Mouse (Mus musculus): ENCODE measurements around the gene Dpm2. TPM values are rescaled to one million over a fixed set of nuclear protein-coding genes. Genes with fewer than 3 reads are reported as not detected.

The Dpm2 gene
- polyA plus RNA-seq (2012; rRNA removed): 172 and 187 TPM in 2 replicates

DNA sequence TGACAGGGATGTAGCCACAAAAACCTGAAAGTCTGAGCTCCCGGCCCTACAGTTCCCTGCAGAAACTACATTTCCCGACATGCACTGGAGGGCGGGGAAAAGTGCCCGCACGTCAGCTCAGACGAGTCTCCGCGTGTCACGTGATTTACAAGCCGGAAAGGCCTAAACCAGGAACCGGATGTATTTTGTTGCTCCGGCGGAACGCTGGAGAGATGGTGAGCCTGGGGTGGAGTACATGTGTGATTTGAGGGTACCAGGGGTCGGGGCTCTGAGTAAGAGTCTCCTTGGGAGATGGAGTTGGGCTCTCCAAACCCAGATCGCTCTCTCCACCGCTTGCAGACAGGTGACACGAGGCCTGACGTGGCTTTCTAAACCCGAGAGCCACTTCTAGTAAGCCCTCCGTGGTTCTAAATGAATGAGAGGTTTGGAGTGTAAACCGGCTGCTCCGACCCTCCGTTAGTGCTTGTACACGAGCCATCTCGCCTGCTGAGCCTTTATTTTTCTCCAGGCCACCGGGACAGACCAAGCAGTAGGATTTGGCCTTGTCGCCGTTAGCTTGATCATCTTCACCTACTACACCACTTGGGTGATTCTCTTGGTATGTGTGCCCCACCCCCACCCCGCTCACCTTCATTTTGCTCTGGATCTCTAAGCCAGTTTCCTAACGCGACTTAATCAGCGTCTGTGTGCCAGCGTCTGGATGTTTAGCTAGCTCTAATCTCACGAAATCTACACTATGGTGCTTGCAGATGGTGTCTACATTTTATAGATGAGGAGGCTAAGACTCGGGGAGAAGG lies at the start of gene Dpm2:
Gene Dpm2, plus strand, starts transcription at position 161 of the 797 bp plus-strand sequence.

GRCm38 (mm10) chr2:32534733-32535471 lies 35.8 kb upstream of the Dpm2 start, which contains the start of gene Fam102a:
Fam102a (plus strand) TSS chr2:32535332.

GRCm38 (mm10) chr2:32574497-32574896 lies 3.8 kb downstream of the Dpm2 start, which contains the start of gene Pip5kl1:
Pip5kl1 (plus strand) TSS chr2:32574797.

GRCm38 (mm10) chr2:32575586-32576160 lies 5.0 kb downstream of the Dpm2 start, which contains the start of gene 9430097D07Rik:
9430097D07Rik (minus strand) TSS chr2:32575684.

GRCm38 (mm10) chr2:32586871-32587351 lies 16.3 kb downstream of the Dpm2 start, which contains the start of gene St6galnac4:
St6galnac4 (plus strand) TSS chr2:32587095.

DNA sequence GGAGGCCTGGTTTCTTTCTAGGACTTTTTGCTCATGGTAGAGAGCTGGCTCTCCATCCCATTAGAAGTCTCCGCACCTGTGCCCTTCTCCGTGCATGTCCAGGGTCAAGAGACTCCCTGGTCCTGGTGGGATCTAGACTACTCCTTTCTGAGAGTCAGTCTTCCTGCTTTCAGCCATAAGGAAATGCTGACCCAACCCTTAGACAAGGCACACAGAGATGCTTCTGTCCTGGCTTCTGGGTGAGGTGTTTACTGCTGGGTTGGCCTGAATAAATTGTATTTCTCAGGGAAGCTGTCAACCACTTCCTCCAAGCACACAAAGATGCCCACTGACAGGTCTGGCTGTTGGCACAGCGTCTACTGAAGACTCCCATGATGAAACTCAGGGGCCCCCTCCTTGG lies 28.8 kb downstream of the Dpm2 start, which contains the start of gene St6galnac6:
Gene St6galnac6, plus strand, starts transcription at position 301 of the 400 bp plus-strand sequence.

DNA sequence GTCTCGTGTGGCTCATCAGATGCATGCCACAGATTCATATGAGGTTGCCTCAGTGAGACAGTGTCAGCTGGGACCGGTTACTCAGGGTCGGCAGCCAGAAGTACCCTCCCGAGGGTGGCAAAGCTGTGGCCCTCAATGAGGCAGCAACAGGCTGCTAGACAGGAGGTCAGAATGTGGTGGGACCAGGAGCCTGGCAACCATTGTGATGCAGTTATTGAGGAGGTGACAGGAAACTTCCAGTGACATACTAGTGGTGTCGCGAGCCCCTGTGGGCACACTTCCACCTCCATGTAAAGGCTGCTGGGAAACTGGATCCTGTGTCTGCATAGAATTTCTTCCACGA lies 50.8 kb downstream of the Dpm2 start, which contains the start of gene Ak1:
Gene Ak1, plus strand, starts transcription at position 242 of the 343 bp plus-strand sequence.

Other genes with a start within 250 kb of the Dpm2 start
- gene Ciz1, start 218.5 kb upstream of the Dpm2 start, polyA plus RNA-seq (2012; rRNA removed): 165 and 172 TPM in 2 replicates
- 257 and 347 TPM in 2 replicates for gene Dnm1, start 217.5 kb upstream of the Dpm2 start, polyA plus RNA-seq (2012; rRNA removed)
- 126 and 145 TPM in 2 replicates for gene 1110008P14Rik, start 188.9 kb upstream of the Dpm2 start, polyA plus RNA-seq (2012; rRNA removed)
- 1.1 and 8.6 TPM in 2 replicates for gene Lcn2, start 182.6 kb upstream of the Dpm2 start, polyA plus RNA-seq (2012; rRNA removed)
- gene Ptges2, start 175.0 kb upstream of the Dpm2 start, polyA plus RNA-seq (2012; rRNA removed): 58.8 and 61.3 TPM in 2 replicates
- gene Naif1, start 120.4 kb upstream of the Dpm2 start, polyA plus RNA-seq (2012; rRNA removed): 4.0 and 4.4 TPM in 2 replicates
- gene Slc25a25, start 119.4 kb upstream of the Dpm2 start, polyA plus RNA-seq (2012; rRNA removed): 41.8 and 42.3 TPM in 2 replicates
- gene Fam102a, start 35.5 kb upstream of the Dpm2 start, polyA plus RNA-seq (2012; rRNA removed): 7.5 and 8.2 TPM in 2 replicates
- 24.2 and 24.6 TPM in 2 replicates for gene Pip5kl1, start 3.9 kb downstream of the Dpm2 start, polyA plus RNA-seq (2012; rRNA removed)
- 0.31 and 0.35 TPM in 2 replicates for gene 9430097D07Rik, start 4.8 kb downstream of the Dpm2 start, polyA plus RNA-seq (2012; rRNA removed)
- gene St6galnac4, start 16.2 kb downstream of the Dpm2 start, polyA plus RNA-seq (2012; rRNA removed): 29.4 and 30.7 TPM in 2 replicates
- gene St6galnac6, start 28.9 kb downstream of the Dpm2 start, polyA plus RNA-seq (2012; rRNA removed): 30.7 and 32.0 TPM in 2 replicates
- 53.9 and 56.7 TPM in 2 replicates for gene Ak1, start 50.9 kb downstream of the Dpm2 start, polyA plus RNA-seq (2012; rRNA removed)
- 26.1 and 27.6 TPM in 2 replicates for gene Eng, start 75.7 kb downstream of the Dpm2 start, polyA plus RNA-seq (2012; rRNA removed)
- 44.7 and 46.5 TPM in 2 replicates for gene Fpgs, start 133.3 kb downstream of the Dpm2 start, polyA plus RNA-seq (2012; rRNA removed)
- 196 and 197 TPM in 2 replicates for gene Cdk9, start 142.2 kb downstream of the Dpm2 start, polyA plus RNA-seq (2012; rRNA removed)
- gene Sh2d3c, start 150.2 kb downstream of the Dpm2 start, polyA plus RNA-seq (2012; rRNA removed): 36.2 and 42.8 TPM in 2 replicates
- gene 6330409D20Rik, start 170.2 kb downstream of the Dpm2 start, polyA plus RNA-seq (2012; rRNA removed): 3.8 and 4.7 TPM in 2 replicates
- 67.1 and 67.4 TPM in 2 replicates for gene Tor2a, start 186.4 kb downstream of the Dpm2 start, polyA plus RNA-seq (2012; rRNA removed)
- gene Ttc16, start 204.8 kb downstream of the Dpm2 start, polyA plus RNA-seq (2012; rRNA removed): 1.4 and 2.4 TPM in 2 replicates
- gene Ptrh1, start 204.9 kb downstream of the Dpm2 start, polyA plus RNA-seq (2012; rRNA removed): 7.0 and 8.6 TPM in 2 replicates
- 0.63 and 2.7 TPM in 2 replicates for gene Cfap157, start 213.6 kb downstream of the Dpm2 start, polyA plus RNA-seq (2012; rRNA removed)